Mouse (Mus musculus): ENCODE results near the gene Tmem164. TPM values are rescaled to one million over a fixed set of nuclear protein-coding genes. Genes with fewer than 3 reads are reported as not detected.
A peak's percentile ranks its signal among the peaks of the same experiment; 100 is the strongest.
"Not testable (repeated sequence)": the region's sequence is repeated elsewhere in the genome, so short reads cannot be mapped to it uniquely, and the experiment has no call there.

The Tmem164 gene
- 21.6 and 27.7 TPM in 2 replicates for polyA plus RNA-seq (2012; rRNA removed)

GRCm38 (mm10) chrX:142681056-142681615 lies at the start of gene Tmem164:
Gene Tmem164 (plus strand): TSS chrX:142681406.
- TF ChIP-seq POLR2A (IDR thresholded peaks at IDR 0.05; ENCODE audit: borderline replicate concordance, extremely low read depth, insufficient read depth, insufficient read length, poor library complexity, severe bottlenecking) (peak; percentile 71), CTCF (IDR thresholded peaks at IDR 0.05; ENCODE audit: borderline replicate concordance, extremely low read depth, insufficient read depth, insufficient read length) (no peak)
- peak; percentile 91 for DNase-seq (ENCODE audit: low read depth)

- DNase-seq (ENCODE audit: low read depth), result not testable (repeated sequence)
These were observed 48.2 kb upstream of the Tmem164 start for GRCm38 (mm10) chrX:142632990-142633389.

- DNase-seq (ENCODE audit: low read depth), result no peak
- no peak for TF ChIP-seq CTCF (IDR thresholded peaks at IDR 0.05; ENCODE audit: borderline replicate concordance, extremely low read depth, insufficient read depth, insufficient read length)
- no peak for TF ChIP-seq POLR2A (IDR thresholded peaks at IDR 0.05; ENCODE audit: borderline replicate concordance, extremely low read depth, insufficient read depth, insufficient read length, poor library complexity, severe bottlenecking)
These were observed 34.0 kb upstream of the Tmem164 start for GRCm38 (mm10) chrX:142647202-142647601.

- DNase-seq (ENCODE audit: low read depth), result peak; percentile 46
- no peak for TF ChIP-seq CTCF (IDR thresholded peaks at IDR 0.05; ENCODE audit: borderline replicate concordance, extremely low read depth, insufficient read depth, insufficient read length)
- TF ChIP-seq POLR2A (IDR thresholded peaks at IDR 0.05; ENCODE audit: borderline replicate concordance, extremely low read depth, insufficient read depth, insufficient read length, poor library complexity, severe bottlenecking), result no peak
These were observed 31.0 kb upstream of the Tmem164 start for GRCm38 (mm10) chrX:142650117-142650764.

GRCm38 (mm10) chrX:142664704-142665422 lies 16.3 kb upstream of the Tmem164 start:
- TF ChIP-seq POLR2A (IDR thresholded peaks at IDR 0.05; ENCODE audit: borderline replicate concordance, extremely low read depth, insufficient read depth, insufficient read length, poor library complexity, severe bottlenecking) (no peak), CTCF (IDR thresholded peaks at IDR 0.05; ENCODE audit: borderline replicate concordance, extremely low read depth, insufficient read depth, insufficient read length) (no peak)
- DNase-seq (ENCODE audit: low read depth), result no peak

GRCm38 (mm10) chrX:142665423-142665805 lies 15.8 kb upstream of the Tmem164 start:
- no peak for DNase-seq (ENCODE audit: low read depth)
- TF ChIP-seq POLR2A (IDR thresholded peaks at IDR 0.05; ENCODE audit: borderline replicate concordance, extremely low read depth, insufficient read depth, insufficient read length, poor library complexity, severe bottlenecking) (no peak), CTCF (IDR thresholded peaks at IDR 0.05; ENCODE audit: borderline replicate concordance, extremely low read depth, insufficient read depth, insufficient read length) (no peak)

GRCm38 (mm10) chrX:142669312-142670091 lies 11.7 kb upstream of the Tmem164 start:
- no peak for DNase-seq (ENCODE audit: low read depth)
- TF ChIP-seq CTCF (IDR thresholded peaks at IDR 0.05; ENCODE audit: borderline replicate concordance, extremely low read depth, insufficient read depth, insufficient read length) (no peak), POLR2A (IDR thresholded peaks at IDR 0.05; ENCODE audit: borderline replicate concordance, extremely low read depth, insufficient read depth, insufficient read length, poor library complexity, severe bottlenecking) (no peak)

GRCm38 (mm10) chrX:142670121-142670520 lies 11.1 kb upstream of the Tmem164 start:
- TF ChIP-seq CTCF (IDR thresholded peaks at IDR 0.05; ENCODE audit: borderline replicate concordance, extremely low read depth, insufficient read depth, insufficient read length), result no peak
- DNase-seq (ENCODE audit: low read depth), result no peak

- DNase-seq (ENCODE audit: low read depth), result no peak
- no peak for TF ChIP-seq POLR2A (IDR thresholded peaks at IDR 0.05; ENCODE audit: borderline replicate concordance, extremely low read depth, insufficient read depth, insufficient read length, poor library complexity, severe bottlenecking)
- no peak for TF ChIP-seq CTCF (IDR thresholded peaks at IDR 0.05; ENCODE audit: borderline replicate concordance, extremely low read depth, insufficient read depth, insufficient read length)
These were observed 10.1 kb upstream of the Tmem164 start for GRCm38 (mm10) chrX:142671141-142671540.

GRCm38 (mm10) chrX:142672701-142673100 lies 8.5 kb upstream of the Tmem164 start:
- no peak for DNase-seq (ENCODE audit: low read depth)
- TF ChIP-seq CTCF (IDR thresholded peaks at IDR 0.05; ENCODE audit: borderline replicate concordance, extremely low read depth, insufficient read depth, insufficient read length) (no peak), POLR2A (IDR thresholded peaks at IDR 0.05; ENCODE audit: borderline replicate concordance, extremely low read depth, insufficient read depth, insufficient read length, poor library complexity, severe bottlenecking) (no peak)

- TF ChIP-seq CTCF (IDR thresholded peaks at IDR 0.05; ENCODE audit: borderline replicate concordance, extremely low read depth, insufficient read depth, insufficient read length) (no peak), POLR2A (IDR thresholded peaks at IDR 0.05; ENCODE audit: borderline replicate concordance, extremely low read depth, insufficient read depth, insufficient read length, poor library complexity, severe bottlenecking) (no peak)
- DNase-seq (ENCODE audit: low read depth), result no peak
These were observed 4.0 kb upstream of the Tmem164 start for GRCm38 (mm10) chrX:142677193-142677592.
